Mouse (Mus musculus): ENCODE results near the gene Fam13c. TPM values are rescaled to one million over a fixed set of nuclear protein-coding genes. Genes with fewer than 3 reads are reported as not detected.

Gene Fam13c
- polyA plus RNA-seq, 1 experiment = 0.69 TPM

- Histone ChIP-seq H3K4me3 (ENCODE audit: control insufficient read depth, insufficient read depth, low read length) (no peak overlapping the region), H3K4me1 (replicated peaks; ENCODE audit: control insufficient read depth, insufficient read depth, low read length) (no peaks in the 10 kb centered on the region), H3K36me3 (ENCODE audit: control insufficient read depth, insufficient read depth, low read length) (no peaks in the 10 kb centered on the region), H3K27me3 (ENCODE audit: control insufficient read depth, insufficient read depth, low read length) (no peaks in the 10 kb centered on the region), H3K27ac (ENCODE audit: control insufficient read depth, insufficient read depth, low read length) (no peak overlapping the region)
- 41% methylated on average over 8 of the region's 8 CpGs for WGBS
- TF ChIP-seq CTCF (IDR thresholded peaks at IDR 0.05; ENCODE audit: borderline replicate concordance, control insufficient read depth, extremely low read depth, insufficient read depth, low read length, poor library complexity) (no peak), POLR2A (IDR thresholded peaks at IDR 0.05; ENCODE audit: control insufficient read depth, extremely low read depth, insufficient read depth, low read length, poor library complexity) (no peak)
- no peak for DNase-seq
Measured at GRCm38 (mm10) chr10:70449206-70449605, 8.9 kb downstream of the Fam13c start.

DNA sequence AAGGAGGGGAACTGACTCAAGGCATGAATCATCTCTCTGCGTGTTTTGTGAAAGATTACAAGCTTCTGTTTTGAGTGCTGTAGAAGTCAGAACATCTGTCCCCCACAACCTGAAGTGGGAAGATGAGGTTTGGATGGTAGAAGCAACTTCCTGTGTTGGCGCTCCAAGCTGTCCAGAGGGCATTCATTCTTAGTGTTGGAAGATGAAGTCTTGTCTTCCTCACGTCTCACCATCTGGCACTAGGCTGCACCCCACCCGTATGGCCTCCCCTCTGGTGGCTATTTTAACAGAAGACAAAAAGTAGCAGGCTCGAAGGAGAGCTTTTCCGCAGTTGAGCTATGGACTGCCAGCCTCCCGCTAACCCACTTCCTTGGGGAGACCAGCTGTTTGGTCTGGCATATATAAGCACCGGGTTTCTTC lies 15.6 kb downstream of the Fam13c start:
- no peaks in the 10 kb centered on the region for H3K36me3 ChIP-seq (ENCODE audit: control insufficient read depth, insufficient read depth, low read length)
- H3K27me3 ChIP-seq (ENCODE audit: control insufficient read depth, insufficient read depth, low read length) = no peaks in the 10 kb centered on the region
- no peak for TF ChIP-seq POLR2A (IDR thresholded peaks at IDR 0.05; ENCODE audit: control insufficient read depth, extremely low read depth, insufficient read depth, low read length, poor library complexity)
- TF ChIP-seq CTCF (IDR thresholded peaks at IDR 0.05; ENCODE audit: borderline replicate concordance, control insufficient read depth, extremely low read depth, insufficient read depth, low read length, poor library complexity) = no peak
- H3K4me3 ChIP-seq (ENCODE audit: control insufficient read depth, insufficient read depth, low read length) = no peak overlapping the region
- 94% methylated on average over 8 of the region's 8 CpGs for WGBS
- no peaks in the 10 kb centered on the region for H3K4me1 ChIP-seq (replicated peaks; ENCODE audit: control insufficient read depth, insufficient read depth, low read length)
- no peak for DNase-seq
- no peak overlapping the region for H3K27ac ChIP-seq (ENCODE audit: control insufficient read depth, insufficient read depth, low read length)

DNA sequence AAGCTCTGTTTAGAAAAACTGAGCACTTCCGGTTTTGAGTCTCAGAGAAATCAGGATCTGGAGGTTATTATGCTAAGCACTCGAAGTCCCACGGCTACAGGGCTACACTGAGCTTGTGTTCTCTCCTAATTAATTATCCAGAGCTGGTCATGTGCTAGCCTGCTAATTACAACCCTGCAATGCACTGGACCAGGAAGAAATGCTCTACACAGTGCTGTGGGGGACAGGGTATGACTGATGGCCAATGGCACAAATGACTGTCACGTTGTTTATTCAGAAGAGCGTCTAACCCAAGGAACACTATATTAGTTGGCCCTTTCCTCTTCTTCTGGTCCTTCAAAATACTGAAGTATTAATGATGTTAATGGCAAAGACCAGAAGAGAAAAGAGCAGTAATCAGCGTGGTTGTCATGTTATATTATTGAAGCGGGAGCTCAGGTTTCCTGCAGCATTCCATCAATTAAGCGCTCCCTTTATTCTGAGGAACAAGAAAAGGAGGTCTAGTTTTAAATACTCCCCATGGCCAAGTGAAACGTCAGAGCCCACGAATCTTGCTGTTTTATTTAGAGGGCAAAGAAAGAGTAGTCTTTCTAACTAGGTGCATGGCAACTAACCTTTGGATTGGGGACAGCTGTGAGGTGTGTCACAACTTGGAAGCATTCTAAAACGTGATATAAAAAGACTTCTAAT lies 18.4 kb downstream of the Fam13c start:
- H3K27me3 ChIP-seq (ENCODE audit: control insufficient read depth, insufficient read depth, low read length) = no peaks in the 10 kb centered on the region
- WGBS = 90% methylated on average over 11 of the region's 11 CpGs
- no peaks in the 10 kb centered on the region for H3K4me1 ChIP-seq (replicated peaks; ENCODE audit: control insufficient read depth, insufficient read depth, low read length)
- DNase-seq = no peak
- no peak overlapping the region for H3K27ac ChIP-seq (ENCODE audit: control insufficient read depth, insufficient read depth, low read length)
- no peaks in the 10 kb centered on the region for H3K36me3 ChIP-seq (ENCODE audit: control insufficient read depth, insufficient read depth, low read length)
- no peak for TF ChIP-seq CTCF (IDR thresholded peaks at IDR 0.05; ENCODE audit: borderline replicate concordance, control insufficient read depth, extremely low read depth, insufficient read depth, low read length, poor library complexity)
- TF ChIP-seq POLR2A (IDR thresholded peaks at IDR 0.05; ENCODE audit: control insufficient read depth, extremely low read depth, insufficient read depth, low read length, poor library complexity) = no peak
- no peak overlapping the region for H3K4me3 ChIP-seq (ENCODE audit: control insufficient read depth, insufficient read depth, low read length)

DNA sequence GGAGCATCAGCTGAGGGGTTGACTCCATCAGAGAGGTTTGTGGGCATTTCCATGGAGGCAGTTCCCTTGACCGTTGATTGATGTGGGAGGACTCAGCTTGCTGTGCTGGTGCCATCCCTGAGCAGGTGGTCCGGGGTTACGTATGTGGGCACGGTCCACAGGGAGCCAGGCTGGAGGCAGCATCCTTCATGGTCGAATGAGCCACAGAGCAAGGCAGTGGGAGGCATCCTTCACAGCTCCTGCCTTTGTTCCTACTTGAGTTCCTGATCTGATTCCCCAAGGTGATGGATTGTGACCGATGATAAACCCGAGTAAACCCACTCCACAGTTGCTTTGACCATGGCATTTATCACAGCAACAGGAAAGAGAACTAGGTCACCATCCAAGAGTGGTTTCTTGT lies 25.4 kb downstream of the Fam13c start:
- Histone ChIP-seq H3K27me3 (ENCODE audit: control insufficient read depth, insufficient read depth, low read length) (no peaks in the 10 kb centered on the region), H3K4me3 (ENCODE audit: control insufficient read depth, insufficient read depth, low read length) (no peak overlapping the region)
- 88% methylated on average over 7 of the region's 7 CpGs for WGBS

DNA sequence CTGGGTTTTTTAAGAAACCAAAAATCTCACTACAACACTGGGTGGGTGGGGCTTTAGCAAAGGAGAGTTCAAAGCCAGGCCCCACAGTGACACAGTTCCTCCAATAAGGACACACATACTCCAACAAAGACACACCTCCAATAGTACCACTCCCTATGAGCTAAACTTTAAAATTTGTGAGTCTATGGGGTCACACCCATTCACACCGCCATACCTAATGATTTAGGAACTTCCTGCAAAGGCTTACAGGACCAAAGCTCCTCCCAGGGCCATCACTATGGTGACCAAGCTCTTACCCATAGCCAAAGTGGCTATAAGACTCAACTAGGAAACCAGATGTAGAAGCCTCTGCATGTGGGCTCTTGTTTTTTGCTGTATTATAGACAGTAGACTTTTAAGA lies 30.6 kb downstream of the Fam13c start:
- Histone ChIP-seq H3K27me3 (ENCODE audit: control insufficient read depth, insufficient read depth, low read length) (no peaks in the 10 kb centered on the region), H3K4me3 (ENCODE audit: control insufficient read depth, insufficient read depth, low read length) (no peak overlapping the region), H3K36me3 (ENCODE audit: control insufficient read depth, insufficient read depth, low read length) (no peaks in the 10 kb centered on the region), H3K27ac (ENCODE audit: control insufficient read depth, insufficient read depth, low read length) (no peak overlapping the region), H3K4me1 (replicated peaks; ENCODE audit: control insufficient read depth, insufficient read depth, low read length) (no peaks in the 10 kb centered on the region)
- no peak for DNase-seq
- no peak for TF ChIP-seq CTCF (IDR thresholded peaks at IDR 0.05; ENCODE audit: borderline replicate concordance, control insufficient read depth, extremely low read depth, insufficient read depth, low read length, poor library complexity)
- TF ChIP-seq POLR2A (IDR thresholded peaks at IDR 0.05; ENCODE audit: control insufficient read depth, extremely low read depth, insufficient read depth, low read length, poor library complexity) = no peak
- WGBS = 62% methylated on average over 1 of the region's 1 CpGs

More for the DNA sequence above, 25.4 kb downstream of the Fam13c start:
- Histone ChIP-seq H3K36me3 (ENCODE audit: control insufficient read depth, insufficient read depth, low read length) (no peaks in the 10 kb centered on the region), H3K27ac (ENCODE audit: control insufficient read depth, insufficient read depth, low read length) (no peak overlapping the region), H3K4me1 (replicated peaks; ENCODE audit: control insufficient read depth, insufficient read depth, low read length) (no peaks in the 10 kb centered on the region)
- no peak for DNase-seq
- TF ChIP-seq CTCF (IDR thresholded peaks at IDR 0.05; ENCODE audit: borderline replicate concordance, control insufficient read depth, extremely low read depth, insufficient read depth, low read length, poor library complexity) (no peak), POLR2A (IDR thresholded peaks at IDR 0.05; ENCODE audit: control insufficient read depth, extremely low read depth, insufficient read depth, low read length, poor library complexity) (no peak)

DNA sequence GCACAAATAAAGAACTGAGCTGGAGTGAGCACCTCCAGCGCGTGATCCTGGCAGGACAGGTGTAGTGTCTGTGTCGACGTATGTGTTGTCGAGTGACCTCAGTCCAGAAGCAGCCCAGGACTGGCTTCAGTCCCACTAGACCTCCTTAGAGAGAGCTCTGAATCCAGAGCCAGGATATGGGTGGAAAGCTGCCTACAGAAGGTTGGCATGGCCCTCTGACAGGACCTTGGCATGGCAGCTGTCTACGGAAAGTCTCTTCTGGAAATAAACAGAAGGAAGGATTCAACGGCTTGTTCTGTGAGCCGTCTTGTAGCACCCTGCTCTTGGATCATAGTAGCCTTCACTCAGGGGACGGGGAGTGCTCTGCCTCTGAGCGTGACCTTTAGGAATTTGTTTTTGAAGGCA lies 37.5 kb downstream of the Fam13c start:
- Histone ChIP-seq H3K27me3 (ENCODE audit: control insufficient read depth, insufficient read depth, low read length) (no peaks in the 10 kb centered on the region; the same call in 1 of the 2 replicates), H3K36me3 (ENCODE audit: control insufficient read depth, insufficient read depth, low read length) (no peaks in the 10 kb centered on the region), H3K4me1 (replicated peaks; ENCODE audit: control insufficient read depth, insufficient read depth, low read length) (no peaks in the 10 kb centered on the region), H3K27ac (ENCODE audit: control insufficient read depth, insufficient read depth, low read length) (no peak overlapping the region), H3K4me3 (ENCODE audit: control insufficient read depth, insufficient read depth, low read length) (no peak overlapping the region)
- 94% methylated on average over 10 of the region's 10 CpGs for WGBS
- DNase-seq = no peak
- TF ChIP-seq CTCF (IDR thresholded peaks at IDR 0.05; ENCODE audit: borderline replicate concordance, control insufficient read depth, extremely low read depth, insufficient read depth, low read length, poor library complexity) = no peak
- TF ChIP-seq POLR2A (IDR thresholded peaks at IDR 0.05; ENCODE audit: control insufficient read depth, extremely low read depth, insufficient read depth, low read length, poor library complexity) = no peak
